Mouse (Mus musculus) forebrain, embryonic 10.5 days (tissue): ENCODE results near the gene Dapk2. TPM values are rescaled to one million over a fixed set of nuclear protein-coding genes. Genes with fewer than 3 reads are reported as not detected.

Source experiments
- DNase-seq: peaks from one replicate; pipeline ENCODE4 v3.0.0-alpha.2; 2017; ENCODE audit warnings: low spot score; ENCODE audit errors: extremely low spot score
- H3K27ac ChIP-seq: fragments of 300-500 bp; sonication (generic); 2 replicates; pipeline ENCODE4 v1.5.1; 2016; ENCODE audit warnings: mild to moderate bottlenecking
- H3K27me3 ChIP-seq: fragments of 300-500 bp; sonication (generic); 2 replicates; pipeline ENCODE4 v1.6.1; 2016; ENCODE audit warnings: mild to moderate bottlenecking; ENCODE audit not compliant: poor library complexity, severe bottlenecking
- H3K36me3 ChIP-seq: fragments of 300-500 bp; sonication (generic); replicated peaks from 2 replicates; pipeline ENCODE4 v1.6.1; 2016; ENCODE audit warnings: mild to moderate bottlenecking, moderate library complexity
- H3K4me1 ChIP-seq: fragments of 300-500 bp; sonication (generic); 2 replicates; pipeline ENCODE4 v1.6.1; 2016
- H3K4me3 ChIP-seq: fragments of 300-500 bp; sonication (generic); 2 replicates; pipeline ENCODE4 v1.5.1; 2016; ENCODE audit warnings: mild to moderate bottlenecking, moderate library complexity
- H3K9me3 ChIP-seq: fragments of 300-500 bp; sonication (generic); 2 replicates; pipeline ENCODE4 v1.6.1; 2016; ENCODE audit warnings: mild to moderate bottlenecking, moderate library complexity
- WGBS: fragments of 180-500 bp; shearing (Covaris S2); methylation state at CpG from one replicate; pipeline ENCODE4 v1.1.7; 2016; 5-methylcytosine and 5-hydroxymethylcytosine counted together
- polyA plus RNA-seq: library from polyadenylated mRNA; unstranded; fragments of >200 nt; fragmentation: Nextera tagmentation; extraction: Ambion mirVana; gene quantifications from 2 replicates; pipeline ENCODE4 v1.2.1, GENCODE M21; 2016

The Dapk2 gene
- polyA plus RNA-seq, 1 experiment from 2014 or later: 8.9 TPM

DNA sequence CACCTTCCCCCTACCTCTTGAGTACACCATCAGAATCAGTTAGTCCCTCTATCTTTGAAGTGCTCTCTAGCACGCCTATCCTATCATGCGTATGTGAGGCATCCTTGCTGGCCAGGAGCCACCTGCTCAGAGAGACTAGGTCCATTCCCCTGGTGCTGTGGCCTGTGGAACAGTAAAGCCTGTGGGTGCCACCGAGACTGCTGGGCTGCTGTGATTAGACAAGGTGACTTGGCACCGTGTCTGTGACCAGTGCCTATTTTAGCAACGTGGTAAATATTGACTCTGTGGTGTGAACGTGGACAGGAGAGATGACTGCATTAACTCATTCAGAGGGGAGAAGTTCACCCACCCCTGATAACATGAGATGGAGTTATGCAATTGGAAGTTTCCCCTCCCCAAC lies 21.8 kb downstream of the Dapk2 start:
- Histone ChIP-seq H3K27me3 (no peaks in the 10 kb centered on the region), H3K27ac (0 out of 2 replicates have a peak overlapping the region, but pooled peaks have one; percentile 13), H3K4me1 (peaks cover 22% of the 10 kb centered on the region), H3K4me3 (no peak overlapping the region), H3K9me3 (no peaks in the 10 kb centered on the region), H3K36me3 (no peaks in the 10 kb centered on the region)
- no peak for DNase-seq
- 95% methylated on average over 6 of the region's 6 CpGs for WGBS

DNA sequence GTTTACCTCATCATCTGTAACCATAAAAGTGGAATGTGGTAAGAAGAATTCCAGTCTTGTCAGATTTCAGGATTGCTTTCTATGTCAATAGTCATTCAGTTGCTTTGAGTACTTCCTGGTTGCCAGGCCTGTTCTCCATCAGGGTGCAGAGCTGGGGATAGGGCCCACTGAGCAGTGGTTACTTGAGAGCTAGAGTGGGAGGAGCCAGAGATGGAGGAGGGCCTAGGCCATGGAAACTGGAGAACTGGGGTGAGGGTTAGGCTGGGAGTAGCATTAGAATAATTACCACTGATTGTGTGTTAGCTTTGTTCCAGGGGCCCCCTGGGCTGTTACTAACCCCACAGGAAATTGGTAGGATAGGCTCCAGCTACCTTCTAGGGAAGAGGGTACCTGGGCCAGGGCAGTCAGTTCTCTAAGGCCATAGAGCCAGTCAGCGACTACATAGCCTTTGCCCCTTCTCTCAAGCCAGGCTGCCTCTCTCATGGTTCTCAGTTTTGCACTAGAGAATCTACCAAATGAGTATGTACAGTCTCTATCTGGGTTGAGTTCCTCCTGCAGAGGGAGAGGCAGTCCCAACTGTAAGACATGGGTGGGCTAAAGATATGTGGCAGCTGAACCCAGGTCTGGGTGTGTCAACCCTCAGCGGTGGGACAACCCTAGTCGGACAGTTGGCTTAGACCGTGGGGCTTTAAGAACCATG lies 23.3 kb downstream of the Dapk2 start:
- peaks cover 33% of the 10 kb centered on the region for H3K4me1 ChIP-seq
- no peak for DNase-seq
- no peaks in the 10 kb centered on the region for H3K9me3 ChIP-seq
- peak overlapping the region; percentile 56; the same call in 1 of the 2 replicates for H3K27ac ChIP-seq
- H3K36me3 ChIP-seq: no peaks in the 10 kb centered on the region
- H3K4me3 ChIP-seq: no peak overlapping the region
- no peaks in the 10 kb centered on the region for H3K27me3 ChIP-seq
- WGBS: 82% methylated on average over 4 of the region's 4 CpGs

DNA sequence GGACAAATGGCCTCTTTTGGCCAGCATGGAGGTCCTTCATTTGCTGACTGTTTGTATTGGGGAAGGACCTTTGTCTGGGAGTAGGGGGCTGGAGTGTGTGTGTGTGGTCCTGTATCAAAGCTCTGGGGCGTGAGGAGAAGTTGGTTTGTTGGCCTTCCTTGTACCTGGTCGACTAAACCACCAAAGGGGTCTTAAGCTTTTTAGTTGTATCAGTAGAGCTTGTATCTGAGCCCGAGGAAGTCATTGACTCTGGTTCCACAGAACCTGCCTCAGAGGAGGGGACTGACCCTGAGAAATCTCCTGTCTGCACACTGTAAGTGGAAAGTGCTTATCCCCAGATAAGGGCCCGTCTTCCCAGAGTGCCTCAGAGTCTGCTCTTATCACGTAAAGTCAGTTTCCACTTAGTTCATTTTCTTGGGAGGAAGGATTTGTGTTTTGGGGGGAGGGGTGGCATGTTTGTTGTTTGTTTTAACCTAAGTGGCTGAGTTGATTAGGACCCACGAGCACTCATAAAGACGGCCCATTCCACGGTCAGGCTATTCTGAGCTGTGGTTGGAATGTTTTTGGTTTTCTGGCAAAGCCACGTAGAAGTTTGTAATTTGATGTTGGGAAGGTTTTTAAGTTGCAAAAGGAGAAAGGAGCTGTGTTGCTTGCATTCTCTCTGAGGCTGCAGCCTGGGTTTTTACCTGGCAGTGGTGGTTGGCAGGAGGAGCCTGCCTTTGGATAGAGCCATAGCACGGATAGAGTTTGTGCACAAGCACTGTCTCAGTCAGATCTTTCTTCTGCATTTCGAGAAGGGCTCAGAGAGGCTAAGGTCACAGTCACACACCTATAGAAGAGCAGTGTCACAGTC lies 24.0 kb downstream of the Dapk2 start:
- DNase-seq: no peak

DNA sequence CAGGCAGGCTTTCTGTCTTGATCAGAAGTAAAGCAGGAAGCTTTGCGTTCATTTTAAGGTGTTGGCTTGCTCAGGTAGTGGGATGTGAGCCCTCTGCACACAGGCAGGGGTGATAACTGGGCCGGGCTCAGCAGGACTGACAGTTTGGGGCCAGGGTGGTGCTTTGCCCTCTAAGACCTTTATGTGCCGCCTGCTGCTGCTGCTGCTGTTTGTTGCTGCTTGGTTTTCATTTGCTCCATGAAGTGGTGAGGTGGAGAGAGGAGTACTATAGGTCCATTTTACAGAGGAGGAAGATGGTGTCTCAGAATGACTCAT lies 24.6 kb downstream of the Dapk2 start:
- H3K9me3 ChIP-seq: no peaks in the 10 kb centered on the region
- no peak overlapping the region for H3K4me3 ChIP-seq
- peaks cover 47% of the 10 kb centered on the region for H3K4me1 ChIP-seq
- H3K27me3 ChIP-seq: no peaks in the 10 kb centered on the region
- peak overlapping the region; percentile 45 for H3K27ac ChIP-seq
- DNase-seq: no peak
- H3K36me3 ChIP-seq: no peaks in the 10 kb centered on the region
- WGBS: 75% methylated on average over 3 of the region's 3 CpGs

More for the DNA sequence above, 24.0 kb downstream of the Dapk2 start:
- peaks cover 41% of the 10 kb centered on the region for H3K4me1 ChIP-seq
- no peaks in the 10 kb centered on the region for H3K36me3 ChIP-seq
- H3K9me3 ChIP-seq: no peaks in the 10 kb centered on the region
- WGBS: 72% methylated on average over 11 of the region's 11 CpGs
- H3K27ac ChIP-seq: peak overlapping the region; percentile 56
- no peak overlapping the region for H3K4me3 ChIP-seq
- H3K27me3 ChIP-seq: no peaks in the 10 kb centered on the region

GRCm38 (mm10) chr9:66183023-66183422 lies 25.0 kb downstream of the Dapk2 start:
- WGBS: 90% methylated on average over 3 of the region's 3 CpGs
- H3K27ac ChIP-seq: peak overlapping the region; percentile 45
- no peak overlapping the region for H3K4me3 ChIP-seq
- H3K36me3 ChIP-seq: no peaks in the 10 kb centered on the region
- H3K4me1 ChIP-seq: peaks cover 47% of the 10 kb centered on the region
- no peaks in the 10 kb centered on the region for H3K9me3 ChIP-seq
- no peaks in the 10 kb centered on the region for H3K27me3 ChIP-seq
- no peak for DNase-seq

DNA sequence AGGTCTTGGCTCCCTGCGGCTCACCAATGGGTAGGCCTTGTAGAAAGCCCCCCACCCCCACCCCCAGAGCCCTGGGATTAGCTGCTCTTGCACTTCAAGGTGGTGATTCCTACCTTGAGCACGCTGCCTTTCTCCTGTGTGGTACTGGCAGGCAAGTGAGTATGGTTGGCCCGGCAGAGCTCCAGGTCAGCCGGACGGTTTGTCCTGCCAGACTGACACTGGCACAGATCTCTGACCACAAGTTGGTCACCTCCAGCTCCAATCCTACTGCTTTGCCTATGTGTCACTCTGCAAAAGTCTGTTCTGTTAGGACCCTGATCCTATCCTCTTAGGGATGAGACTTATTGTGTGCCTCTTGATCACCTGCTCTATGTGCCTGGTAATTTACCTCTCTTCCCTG lies 26.5 kb downstream of the Dapk2 start:
- no peak for DNase-seq
- no peak overlapping the region for H3K4me3 ChIP-seq
- no peaks in the 10 kb centered on the region for H3K27me3 ChIP-seq
- 62% methylated on average over 5 of the region's 5 CpGs for WGBS
- no peaks in the 10 kb centered on the region for H3K9me3 ChIP-seq
- peak overlapping the region; percentile 41 for H3K27ac ChIP-seq
- no peaks in the 10 kb centered on the region for H3K36me3 ChIP-seq
- H3K4me1 ChIP-seq: peaks cover 48% of the 10 kb centered on the region

- H3K27ac ChIP-seq: peak overlapping the region; percentile 56; the same call in 1 of the 2 replicates
- H3K4me1 ChIP-seq: peaks cover 43% of the 10 kb centered on the region
- H3K36me3 ChIP-seq: no peaks in the 10 kb centered on the region
- no peaks in the 10 kb centered on the region for H3K9me3 ChIP-seq
- peak; percentile 42 for DNase-seq
- WGBS: 19% methylated on average over 6 of the region's 6 CpGs
- H3K27me3 ChIP-seq: no peaks in the 10 kb centered on the region
- no peak overlapping the region for H3K4me3 ChIP-seq
These were observed 28.4 kb downstream of the Dapk2 start for GRCm38 (mm10) chr9:66186426-66186825.

- no peaks in the 10 kb centered on the region for H3K27me3 ChIP-seq
- no peak for DNase-seq
- H3K36me3 ChIP-seq: no peaks in the 10 kb centered on the region
- no peak overlapping the region for H3K4me3 ChIP-seq
- H3K9me3 ChIP-seq: no peaks in the 10 kb centered on the region
- WGBS: 71% methylated on average over 1 of the region's 1 CpGs
- H3K27ac ChIP-seq: no peak overlapping the region
- H3K4me1 ChIP-seq: peaks cover 34% of the 10 kb centered on the region
These were observed 31.0 kb downstream of the Dapk2 start for GRCm38 (mm10) chr9:66189026-66189425.

- Histone ChIP-seq H3K4me1 (peaks cover under 1% of the 10 kb centered on the region; the same call in 1 of the 2 replicates), H3K4me3 (no peak overlapping the region), H3K27ac (no peak overlapping the region), H3K27me3 (no peaks in the 10 kb centered on the region), H3K9me3 (no peaks in the 10 kb centered on the region), H3K36me3 (no peaks in the 10 kb centered on the region)
- DNase-seq: no peak
- 82% methylated on average over 3 of the region's 3 CpGs for WGBS
These were observed 36.0 kb downstream of the Dapk2 start for GRCm38 (mm10) chr9:66194003-66194402.

DNA sequence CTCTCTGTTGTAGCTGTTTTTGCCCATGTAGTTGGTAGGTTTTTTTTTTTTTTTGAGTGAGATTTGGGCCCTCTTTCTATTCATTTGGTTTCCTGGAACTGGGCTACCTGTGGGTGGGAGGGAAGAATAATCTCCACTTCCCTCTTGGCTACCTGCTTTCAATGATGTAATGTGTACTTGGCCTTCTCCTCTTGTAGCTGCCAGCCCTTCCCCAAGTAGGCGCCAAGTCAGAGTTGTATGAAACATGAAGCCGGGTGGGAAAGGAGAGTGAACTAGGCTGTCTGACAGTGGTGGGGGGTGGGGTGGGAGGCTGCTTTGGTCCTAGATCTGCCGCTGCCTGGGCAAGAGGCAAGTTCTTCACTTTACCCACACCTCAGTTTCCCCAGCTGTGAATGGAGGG lies 38.5 kb downstream of the Dapk2 start:
- no peaks in the 10 kb centered on the region for H3K36me3 ChIP-seq
- H3K4me1 ChIP-seq: no peaks in the 10 kb centered on the region
- 77% methylated on average over 3 of the region's 3 CpGs for WGBS
- no peak for DNase-seq
- no peak overlapping the region for H3K27ac ChIP-seq
- no peaks in the 10 kb centered on the region for H3K9me3 ChIP-seq
- no peaks in the 10 kb centered on the region for H3K27me3 ChIP-seq
- H3K4me3 ChIP-seq: no peak overlapping the region

GRCm38 (mm10) chr9:66198533-66198932 lies 40.5 kb downstream of the Dapk2 start:
- Histone ChIP-seq H3K4me3 (no peak overlapping the region), H3K4me1 (peaks cover 5% of the 10 kb centered on the region; the same call in 1 of the 2 replicates), H3K9me3 (no peaks in the 10 kb centered on the region), H3K36me3 (no peaks in the 10 kb centered on the region), H3K27me3 (no peaks in the 10 kb centered on the region), H3K27ac (no peak overlapping the region)
- 97% methylated on average over 1 of the region's 1 CpGs for WGBS
- no peak for DNase-seq

- no peaks in the 10 kb centered on the region for H3K27me3 ChIP-seq
- no peaks in the 10 kb centered on the region for H3K36me3 ChIP-seq
- H3K4me3 ChIP-seq: no peak overlapping the region
- DNase-seq: no peak
- H3K9me3 ChIP-seq: no peaks in the 10 kb centered on the region
- H3K4me1 ChIP-seq: peaks cover 5% of the 10 kb centered on the region; the same call in 1 of the 2 replicates
- WGBS: 88% methylated on average over 14 of the region's 14 CpGs
- H3K27ac ChIP-seq: no peak overlapping the region
These were observed 41.8 kb downstream of the Dapk2 start for GRCm38 (mm10) chr9:66199657-66200410.
